Mouse (Mus musculus) kidney, postnatal 0 days (tissue): ENCODE measurements around the gene Rwdd2a. TPM values are rescaled to one million over a fixed set of nuclear protein-coding genes. Genes with fewer than 3 reads are reported as not detected.

Experiments used
- ATAC-seq: fragments of 200-750 bp; cut with Nextera tagmentation; replicated peaks from 2 replicates; pipeline ENCODE4 v1.8.0; 2017; ENCODE audit warnings: low read depth, moderate number of reproducible peaks, moderate TSS enrichment, moderate library complexity; ENCODE audit not compliant: low FRiP score
- DNase-seq: peaks from one replicate; pipeline ENCODE4 v3.0.0-alpha.2; 2016; ENCODE audit warnings: low spot score
- H3K27ac ChIP-seq: fragments of 300-500 bp; sonication (generic); 2 replicates; pipeline ENCODE4 v1.5.1; 2014; ENCODE audit warnings: mild to moderate bottlenecking
- H3K27me3 ChIP-seq: fragments of 300-500 bp; sonication (generic); 2 replicates; pipeline ENCODE4 v1.6.1; 2014; ENCODE audit warnings: low read length, mixed read lengths; ENCODE audit not compliant: insufficient read depth
- H3K36me3 ChIP-seq: fragments of 300-500 bp; sonication (generic); 2 replicates; pipeline ENCODE4 v1.6.1; 2014; ENCODE audit warnings: low read length, mixed read lengths; ENCODE audit not compliant: insufficient read depth
- H3K4me1 ChIP-seq: fragments of 300-500 bp; sonication (generic); replicated peaks from 2 replicates; pipeline ENCODE4 v1.6.1; 2014; ENCODE audit warnings: antibody characterized with exemption, low read length, mixed read lengths; ENCODE audit not compliant: insufficient read depth
- H3K4me2 ChIP-seq: fragments of 300-500 bp; sonication (generic); 2 replicates; pipeline ENCODE4 v1.6.1; 2014; ENCODE audit warnings: mild to moderate bottlenecking, low read length, moderate library complexity, mixed read lengths
- H3K4me3 ChIP-seq: fragments of 300-500 bp; sonication (generic); replicated peaks from 2 replicates; pipeline ENCODE4 v1.5.1; 2014; ENCODE audit warnings: low read depth, low read length
- H3K9ac ChIP-seq: fragments of 300-500 bp; sonication (generic); 2 replicates; pipeline ENCODE4 v1.6.1; 2014; ENCODE audit warnings: low read depth, low read length
- H3K9me3 ChIP-seq: fragments of 300-500 bp; sonication (generic); replicated peaks from 2 replicates; pipeline ENCODE4 v1.6.1; 2016; ENCODE audit warnings: low read length, inconsistent platforms, mixed read lengths
- CTCF ChIP-seq: IDR thresholded peaks from 2 replicates; pipeline ENCODE4 v1.5.1; 2016; ENCODE audit warnings: antibody characterized with exemption, low read depth, mild to moderate bottlenecking, moderate library complexity
- WGBS: fragments of 180-500 bp; shearing (Covaris S2); extraction: QIAGEN DNeasy Blood & Tissue Kit; methylation state at CpG from one replicate; pipeline ENCODE4 v1.1.7; 2014; 5-methylcytosine and 5-hydroxymethylcytosine counted together
- polyA plus RNA-seq: library from polyadenylated mRNA; unstranded; fragments of >200 nt; fragmentation: Nextera tagmentation; extraction: Ambion mirVana; gene quantifications from 2 replicates; pipeline ENCODE4 v1.2.1, GENCODE M21; 2015

The Rwdd2a gene
- polyA plus RNA-seq, 1 experiment from 2014 or later: 5.4 TPM

DNA sequence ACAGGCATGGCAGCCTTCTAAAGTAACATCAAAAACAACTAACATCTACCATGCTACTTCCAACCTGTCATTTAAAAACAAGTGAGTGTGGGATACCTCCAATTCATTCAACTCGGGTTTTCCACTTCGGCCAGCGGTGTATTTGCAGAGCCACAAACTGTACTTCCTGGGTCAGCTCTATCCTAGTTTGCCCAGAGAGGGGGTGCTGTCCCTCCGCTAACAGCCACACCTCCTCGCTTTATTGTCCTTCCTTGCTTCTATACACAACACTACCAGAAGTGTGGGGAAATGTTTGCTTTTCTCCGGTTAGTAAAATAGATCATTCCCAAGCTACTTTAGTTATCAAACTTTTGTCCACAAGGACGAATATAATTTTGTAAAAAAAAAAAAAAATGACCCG, 845 bp upstream of the Rwdd2a start:
- no peak for ATAC-seq
- DNase-seq: peak; percentile 40
- peak overlapping the region; percentile 75 for H3K4me2 ChIP-seq
- H3K4me3 ChIP-seq: peak overlapping the region; percentile 78
- TF ChIP-seq CTCF: peak; percentile 17; the same call in 1 of the 2 replicates
- no peaks in the 10 kb centered on the region for H3K4me1 ChIP-seq
- H3K27ac ChIP-seq: no peak overlapping the region
- H3K27me3 ChIP-seq: no peaks in the 10 kb centered on the region
- no peak overlapping the region for H3K9ac ChIP-seq
- WGBS: 7% methylated on average over 8 of the region's 8 CpGs
- H3K9me3 ChIP-seq: no peaks in the 10 kb centered on the region
- 0 out of 2 replicates have a peak, but pooled peaks cover 5% of the 10 kb centered on the region for H3K36me3 ChIP-seq

DNA sequence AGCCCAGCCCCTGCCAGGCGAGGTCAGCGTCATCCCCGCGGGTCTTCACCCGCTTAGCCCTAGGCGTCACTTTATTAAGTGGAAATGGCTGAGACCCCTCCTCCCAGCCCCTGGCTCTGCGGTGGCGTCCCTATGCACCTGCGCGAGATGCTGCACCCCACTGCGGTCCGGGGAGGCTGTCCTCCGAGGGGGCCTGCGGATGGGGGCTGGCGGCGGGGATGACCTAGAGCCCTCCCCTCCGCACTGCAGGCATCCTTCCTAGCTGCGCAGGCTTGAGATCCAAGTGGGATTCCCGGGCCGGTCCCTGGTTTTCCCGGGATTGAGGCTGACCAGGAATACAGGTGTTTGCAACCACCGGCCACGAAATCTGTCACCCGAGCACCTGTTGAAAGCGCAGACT, 405 bp downstream of the Rwdd2a start:
- DNase-seq (no peak), ATAC-seq (no peak; the same call in none of the 2 replicates)
- Histone ChIP-seq H3K27me3 (no peaks in the 10 kb centered on the region), H3K4me3 (peak overlapping the region; percentile 78), H3K4me2 (peak overlapping the region; percentile 100), H3K36me3 (no peaks in the 10 kb centered on the region), H3K9ac (peak overlapping the region; percentile 58), H3K4me1 (no peaks in the 10 kb centered on the region), H3K9me3 (no peaks in the 10 kb centered on the region), H3K27ac (no peak overlapping the region)
- no peak for TF ChIP-seq CTCF
- 1% methylated on average over 25 of the region's 25 CpGs for WGBS

- peak overlapping the region; percentile 100 for H3K4me2 ChIP-seq
- no peak for ATAC-seq
Observed at GRCm38 (mm10) chr9:86572636-86573291, 973 bp downstream of the Rwdd2a start.

DNA sequence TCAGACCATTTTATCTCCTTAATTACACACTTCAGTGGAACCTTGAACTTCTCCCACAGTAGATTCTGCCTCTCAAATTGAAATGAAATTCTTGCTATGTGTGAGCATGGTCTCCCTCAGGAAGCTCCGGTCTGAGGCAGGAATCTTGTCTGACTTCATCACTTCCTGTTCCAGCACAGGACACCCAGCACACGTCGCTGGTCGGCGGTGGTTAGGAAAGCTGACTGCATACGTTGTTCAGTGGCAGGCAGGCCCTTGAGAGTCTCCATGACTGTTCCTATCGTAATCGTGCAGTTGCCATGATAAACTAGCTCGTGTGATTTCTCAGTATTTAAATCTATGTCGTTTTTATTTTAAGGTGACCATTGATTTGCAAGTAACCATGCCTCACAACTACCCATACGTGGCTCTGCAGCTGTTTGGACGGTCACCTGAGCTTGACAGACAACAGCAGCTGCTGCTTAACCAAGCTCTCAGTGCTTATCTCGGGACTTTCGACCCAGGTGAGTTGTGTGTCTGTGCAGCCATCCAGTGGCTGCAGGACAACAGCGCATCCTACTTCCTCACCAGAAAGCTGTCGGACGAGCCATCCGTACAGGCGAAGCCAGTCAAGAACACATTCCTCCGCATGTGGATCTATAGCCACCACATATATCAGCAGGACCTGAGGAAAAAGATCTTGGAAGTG, 2.0 kb downstream of the Rwdd2a start:
- Histone ChIP-seq H3K4me2 (no peak overlapping the region), H3K27ac (no peak overlapping the region), H3K4me3 (no peak overlapping the region), H3K9me3 (no peaks in the 10 kb centered on the region), H3K36me3 (no peaks in the 10 kb centered on the region), H3K27me3 (no peaks in the 10 kb centered on the region), H3K9ac (no peak overlapping the region), H3K4me1 (no peaks in the 10 kb centered on the region)
- no peak for TF ChIP-seq CTCF
- no peak for ATAC-seq
- 70% methylated on average over 20 of the region's 20 CpGs for WGBS
- DNase-seq: no peak

More at GRCm38 (mm10) chr9:86572636-86573291, 973 bp downstream of the Rwdd2a start:
- no peaks in the 10 kb centered on the region for H3K27me3 ChIP-seq
- TF ChIP-seq CTCF: peak; percentile 88
- no peaks in the 10 kb centered on the region for H3K9me3 ChIP-seq
- no peaks in the 10 kb centered on the region for H3K4me1 ChIP-seq
- 7% methylated on average over 13 of the region's 13 CpGs for WGBS
- H3K9ac ChIP-seq: 0 out of 2 replicates have a peak overlapping the region, but pooled peaks have one; percentile 58
- H3K4me3 ChIP-seq: peak overlapping the region; percentile 78
- H3K36me3 ChIP-seq: no peaks in the 10 kb centered on the region
- DNase-seq: peak; percentile 81
- H3K27ac ChIP-seq: no peak overlapping the region

DNA sequence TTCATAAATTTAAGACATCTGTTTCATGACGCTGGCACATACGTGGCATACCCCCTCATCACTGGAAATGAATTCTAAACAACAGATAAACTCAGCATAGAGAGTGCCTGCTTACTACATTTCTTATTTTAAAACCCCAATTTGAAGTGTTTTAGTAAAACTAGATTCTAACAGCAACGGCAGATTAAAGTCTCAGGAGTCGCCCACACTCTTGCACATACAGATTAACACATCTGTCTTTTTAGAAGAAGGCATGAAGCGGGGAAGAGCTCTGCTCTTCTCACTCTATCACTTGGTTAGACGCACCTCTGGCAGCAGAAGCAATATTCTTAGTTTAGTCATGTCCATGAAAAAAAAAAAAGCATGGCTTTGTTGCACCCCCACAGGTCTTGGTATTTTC, 3.4 kb downstream of the Rwdd2a start:
- no peak overlapping the region for H3K4me2 ChIP-seq
- no peak overlapping the region for H3K4me3 ChIP-seq
- no peak overlapping the region for H3K27ac ChIP-seq
- DNase-seq: no peak
- no peaks in the 10 kb centered on the region for H3K4me1 ChIP-seq
- WGBS: 91% methylated on average over 6 of the region's 6 CpGs
- H3K9ac ChIP-seq: no peak overlapping the region
- no peak for ATAC-seq
- H3K27me3 ChIP-seq: no peaks in the 10 kb centered on the region
- H3K36me3 ChIP-seq: no peaks in the 10 kb centered on the region
- no peak for TF ChIP-seq CTCF
- H3K9me3 ChIP-seq: no peaks in the 10 kb centered on the region

DNA sequence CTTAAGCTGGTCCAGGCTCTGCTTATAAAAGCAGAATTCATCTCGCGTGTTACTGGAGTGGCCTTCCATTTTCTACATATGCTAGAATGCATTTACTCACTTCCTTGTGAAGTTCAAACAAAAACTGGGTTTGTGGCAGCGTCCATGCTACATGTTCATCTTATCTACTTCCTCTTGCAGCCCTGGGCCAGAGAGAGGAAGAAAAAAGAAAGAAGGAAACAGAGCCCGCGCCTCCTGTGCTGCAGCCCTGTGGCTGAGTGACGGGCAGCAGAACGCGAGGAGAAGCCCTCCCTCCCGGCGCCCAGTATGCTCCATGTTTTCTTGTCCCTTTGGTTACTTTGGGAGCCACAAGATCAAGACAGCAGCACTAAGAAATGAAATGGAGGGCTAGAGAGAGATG, 7.9 kb downstream of the Rwdd2a start:
- Histone ChIP-seq H3K4me3 (no peak overlapping the region), H3K4me1 (no peaks in the 10 kb centered on the region), H3K36me3 (no peaks in the 10 kb centered on the region), H3K27ac (no peak overlapping the region), H3K9ac (no peak overlapping the region), H3K4me2 (no peak overlapping the region), H3K9me3 (no peaks in the 10 kb centered on the region), H3K27me3 (no peaks in the 10 kb centered on the region)
- TF ChIP-seq CTCF: no peak
- DNase-seq (no peak), ATAC-seq (no peak)
- WGBS: 82% methylated on average over 10 of the region's 10 CpGs
